Mouse (Mus musculus) C2C12 (cell line): Measurements from ENCODE around the gene Adam33. TPM values are rescaled to one million over a fixed set of nuclear protein-coding genes. Genes with fewer than 3 reads are reported as not detected.
A peak's percentile ranks its signal among the peaks of the same experiment; 100 is the strongest.

Experiments
- H3K27me3 ChIP-seq: one replicate; pipeline ENCODE4 v1.6.1; 2011; ENCODE audit not compliant: control insufficient read depth, insufficient read depth, insufficient read length
- H3K36me3 ChIP-seq: one replicate; pipeline ENCODE4 v1.6.1; 2011; ENCODE audit not compliant: control insufficient read depth, insufficient read depth
- H3K4me3 ChIP-seq: one replicate; pipeline ENCODE4 v1.5.1; 2011; ENCODE audit warnings: mild to moderate bottlenecking, control low read depth; ENCODE audit not compliant: poor library complexity, insufficient read depth, severe bottlenecking
- H3K79me2 ChIP-seq: one replicate; pipeline ENCODE4 v1.6.1; 2011; ENCODE audit not compliant: control insufficient read depth, insufficient read depth
- H3K79me3 ChIP-seq: one replicate; pipeline ENCODE4 v1.6.1; 2011; ENCODE audit warnings: low read depth, control low read depth
- H3ac ChIP-seq: one replicate; pipeline ENCODE3; 2011; ENCODE audit warnings: low read depth; ENCODE audit not compliant: control insufficient read depth, insufficient read length
- CEBPB ChIP-seq: IDR thresholded peaks from one replicate; pipeline ENCODE4 v1.6.1; 2011; ENCODE audit warnings: low read depth, mild to moderate bottlenecking, control low read depth, moderate library complexity
- CTCF ChIP-seq: IDR thresholded peaks from one replicate; pipeline ENCODE4 v1.5.1; 2011; ENCODE audit not compliant: control insufficient read depth, insufficient read depth, insufficient read length
- FOSL1 ChIP-seq: IDR thresholded peaks from one replicate; pipeline ENCODE4 v1.8.0; 2011; ENCODE audit warnings: mild to moderate bottlenecking, low read length; ENCODE audit not compliant: poor library complexity, insufficient read depth, severe bottlenecking
- MAX ChIP-seq: IDR thresholded peaks from one replicate; pipeline ENCODE4 v1.6.1; 2011; ENCODE audit warnings: mild to moderate bottlenecking, control low read depth
- MYOD1 ChIP-seq: IDR thresholded peaks from one replicate; pipeline ENCODE4 v1.6.1; 2011; ENCODE audit warnings: low read depth; ENCODE audit not compliant: control insufficient read depth, insufficient read length
- MYOG ChIP-seq: IDR thresholded peaks from one replicate; pipeline ENCODE4 v1.6.1; 2011; ENCODE audit not compliant: control insufficient read depth, insufficient read length; ENCODE audit errors: extremely low read depth
- USF1 ChIP-seq: IDR thresholded peaks from one replicate; pipeline ENCODE4 v1.6.1; 2011; ENCODE audit warnings: low read depth, mild to moderate bottlenecking, control low read depth, moderate library complexity
- polyA plus RNA-seq: library from polyadenylated mRNA; unstranded; fragments of >200 nt; fragmentation: generic; extraction: Trizol; gene quantifications from one replicate; pipeline ENCODE4 v1.2.1, GENCODE M21; 2012; ENCODE audit warnings: missing spikeins

The Adam33 gene
- polyA plus RNA-seq, 1 experiment, result not detected

GRCm38 (mm10) chr2:131086667-131087390 lies 23.2 kb upstream of the Adam33 start, which contains the start of gene Siglec1:
Siglec1 (minus strand) TSS chr2:131086765.
- H3ac ChIP-seq, result no peak within 1 kb of the TSS
- TF ChIP-seq MAX (no peak), FOSL1 (no peak), USF1 (no peak), CEBPB (no peak), MYOD1 (no peak), CTCF (no peak), MYOG (no peak)
- H3K79me2 ChIP-seq, result no peaks in the 10 kb centered on the region
- H3K27me3 ChIP-seq, result no peaks in the 10 kb centered on the region
- H3K4me3 ChIP-seq, result no peak within 1 kb of the TSS
- H3K79me3 ChIP-seq, result no peaks in the 10 kb centered on the region
- no peaks in the 10 kb centered on the region for H3K36me3 ChIP-seq

GRCm38 (mm10) chr2:131084206-131084605 lies 20.6 kb upstream of the Adam33 start:
- peaks cover 16% of the 10 kb centered on the region for H3K27me3 ChIP-seq
- no peaks in the 10 kb centered on the region for H3K79me2 ChIP-seq
- H3K79me3 ChIP-seq, result no peaks in the 10 kb centered on the region
- TF ChIP-seq MAX (no peak), MYOD1 (no peak), FOSL1 (no peak), CEBPB (no peak), MYOG (no peak), USF1 (no peak), CTCF (no peak)
- no peaks in the 10 kb centered on the region for H3K36me3 ChIP-seq
- H3ac ChIP-seq, result no peak overlapping the region
- no peak overlapping the region for H3K4me3 ChIP-seq

GRCm38 (mm10) chr2:131080507-131080906 lies 16.9 kb upstream of the Adam33 start:
- H3K79me3 ChIP-seq, result no peaks in the 10 kb centered on the region
- TF ChIP-seq USF1 (no peak), CEBPB (no peak), MYOG (no peak), CTCF (no peak), FOSL1 (no peak)
- no peak overlapping the region for H3K4me3 ChIP-seq
- H3K27me3 ChIP-seq, result peaks cover 20% of the 10 kb centered on the region
- no peak overlapping the region for H3ac ChIP-seq
- H3K36me3 ChIP-seq, result no peaks in the 10 kb centered on the region
- no peaks in the 10 kb centered on the region for H3K79me2 ChIP-seq

GRCm38 (mm10) chr2:131072536-131072935 lies 8.9 kb upstream of the Adam33 start:
- Histone ChIP-seq H3K79me3 (no peaks in the 10 kb centered on the region), H3ac (no peak overlapping the region), H3K36me3 (no peaks in the 10 kb centered on the region), H3K27me3 (no peaks in the 10 kb centered on the region), H3K4me3 (no peak overlapping the region), H3K79me2 (no peaks in the 10 kb centered on the region)
- TF ChIP-seq CTCF (no peak), USF1 (no peak), FOSL1 (no peak), MYOD1 (no peak), MYOG (no peak), CEBPB (no peak), MAX (no peak)

GRCm38 (mm10) chr2:131067481-131067880 lies 3.9 kb upstream of the Adam33 start:
- no peaks in the 10 kb centered on the region for H3K36me3 ChIP-seq
- no peak overlapping the region for H3ac ChIP-seq
- no peak overlapping the region for H3K4me3 ChIP-seq
- H3K27me3 ChIP-seq, result no peaks in the 10 kb centered on the region
- H3K79me2 ChIP-seq, result no peaks in the 10 kb centered on the region
- TF ChIP-seq FOSL1 (no peak), CEBPB (peak; percentile 6)
- H3K79me3 ChIP-seq, result no peaks in the 10 kb centered on the region

GRCm38 (mm10) chr2:131066342-131066741 lies 2.7 kb upstream of the Adam33 start:
- TF ChIP-seq USF1 (no peak), FOSL1 (no peak), MYOD1 (no peak), MYOG (no peak), MAX (no peak), CTCF (no peak), CEBPB (no peak)
- Histone ChIP-seq H3K4me3 (no peak overlapping the region), H3K79me3 (no peaks in the 10 kb centered on the region), H3K27me3 (no peaks in the 10 kb centered on the region), H3K79me2 (no peaks in the 10 kb centered on the region), H3K36me3 (no peaks in the 10 kb centered on the region), H3ac (no peak overlapping the region)
